Mouse (Mus musculus): ENCODE measurements at regions not wholly inside any gene's neighbourhood (a gene's known extent, or its start where the extent isn't known, plus 50 kb on each side); places are given as distances from the start of the nearest gene placed in this dataset.

DNA sequence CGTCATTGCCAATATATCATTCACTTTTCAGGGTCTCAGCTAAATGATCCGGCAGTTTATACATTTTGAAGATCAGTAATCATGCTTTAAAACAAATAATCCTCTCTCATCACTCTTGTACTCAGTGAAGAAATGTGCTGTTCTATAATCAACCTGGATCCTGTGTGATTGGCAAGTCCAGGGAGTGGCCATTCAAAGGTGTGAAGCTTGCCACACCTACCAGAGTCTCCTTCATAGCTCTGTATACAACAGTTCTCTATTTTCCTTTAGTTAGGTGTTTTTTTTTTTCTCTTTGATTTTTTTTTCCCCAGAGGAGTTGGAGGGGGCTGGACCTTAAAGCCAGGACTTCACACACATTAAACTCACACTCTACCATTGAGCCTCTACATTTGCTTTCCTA lies 92.7 kb upstream of the Mon1b start:
- TF ChIP-seq CTCF (IDR thresholded peaks at IDR 0.05; ENCODE audit: low read depth) (no peak), EP300 (IDR thresholded peaks at IDR 0.05; ENCODE audit: low read depth) (no peak)

All from liver, postnatal 0 days (tissue).